Mouse (Mus musculus): ENCODE results near the gene Gm49387. TPM values are rescaled to one million over a fixed set of nuclear protein-coding genes. Genes with fewer than 3 reads are reported as not detected.

The Gm49387 gene
- polyA plus RNA-seq, 1 experiment = not detected

DNA sequence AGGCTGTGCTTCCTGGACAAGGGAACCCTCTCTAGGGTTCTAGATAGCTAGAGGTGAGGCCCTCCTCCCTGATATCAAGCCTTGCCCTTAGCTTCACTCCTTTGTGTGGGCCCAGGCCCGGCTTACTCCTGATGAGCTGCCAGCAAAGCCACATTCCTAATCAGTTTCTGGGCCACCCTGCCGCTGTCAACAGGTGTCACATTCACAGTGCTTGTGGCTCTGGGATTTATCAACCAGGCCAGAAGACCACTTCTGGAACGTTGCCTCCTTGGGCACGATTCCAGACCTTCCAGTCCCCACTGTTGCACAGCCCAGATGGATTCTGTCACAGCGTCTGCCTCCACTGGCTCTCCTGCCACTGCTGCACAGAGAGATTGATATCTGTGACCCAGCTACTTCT, 79.8 kb downstream of the Gm49387 start:
- no peak for TF ChIP-seq GATA1 (IDR thresholded peaks at IDR 0.05; ENCODE audit: low read length)
- no peak for TF ChIP-seq TAL1 (IDR thresholded peaks at IDR 0.05; ENCODE audit: low read length)
- Histone ChIP-seq H3K27me3 (ENCODE audit: control insufficient read depth) (peaks cover 14% of the 10 kb centered on the region), H3K36me3 (ENCODE audit: control insufficient read depth) (no peaks in the 10 kb centered on the region), H3K9me3 (ENCODE audit: control insufficient read depth, low read length) (no peaks in the 10 kb centered on the region), H3K4me1 (ENCODE audit: control insufficient read depth) (no peaks in the 10 kb centered on the region; the same call in 1 of the 2 replicates), H3K4me3 (replicated peaks) (no peak overlapping the region)

DNA sequence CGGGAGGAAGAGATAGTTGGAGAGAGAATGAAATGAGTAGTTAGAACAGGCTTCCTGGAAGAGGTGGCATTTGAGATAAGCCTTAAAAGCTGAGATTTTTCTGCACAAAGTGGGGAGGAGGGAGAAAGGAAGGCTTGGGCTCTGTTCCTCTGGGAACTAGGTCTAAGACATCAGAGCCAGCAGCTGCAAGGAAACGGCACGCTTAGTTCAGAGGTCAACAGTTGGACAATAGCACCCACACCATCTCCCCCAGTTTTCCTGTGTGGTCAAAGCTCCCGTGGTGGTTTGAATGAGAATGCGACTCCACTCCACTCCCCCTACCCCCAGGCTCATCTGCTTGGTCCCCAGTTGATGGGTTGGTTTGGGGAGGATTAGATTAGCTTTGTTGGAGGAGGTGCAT, 81.5 kb downstream of the Gm49387 start:
- H3K4me3 ChIP-seq (replicated peaks) = no peak overlapping the region
- no peaks in the 10 kb centered on the region for H3K9me3 ChIP-seq (ENCODE audit: control insufficient read depth, low read length)
- H3K27me3 ChIP-seq (ENCODE audit: control insufficient read depth) = peaks cover 14% of the 10 kb centered on the region
- H3K4me1 ChIP-seq (ENCODE audit: control insufficient read depth) = no peaks in the 10 kb centered on the region; the same call in 1 of the 2 replicates
- TF ChIP-seq GATA1 (IDR thresholded peaks at IDR 0.05; ENCODE audit: low read length) (no peak), TAL1 (IDR thresholded peaks at IDR 0.05; ENCODE audit: low read length) (no peak)
- no peaks in the 10 kb centered on the region for H3K36me3 ChIP-seq (ENCODE audit: control insufficient read depth)

DNA sequence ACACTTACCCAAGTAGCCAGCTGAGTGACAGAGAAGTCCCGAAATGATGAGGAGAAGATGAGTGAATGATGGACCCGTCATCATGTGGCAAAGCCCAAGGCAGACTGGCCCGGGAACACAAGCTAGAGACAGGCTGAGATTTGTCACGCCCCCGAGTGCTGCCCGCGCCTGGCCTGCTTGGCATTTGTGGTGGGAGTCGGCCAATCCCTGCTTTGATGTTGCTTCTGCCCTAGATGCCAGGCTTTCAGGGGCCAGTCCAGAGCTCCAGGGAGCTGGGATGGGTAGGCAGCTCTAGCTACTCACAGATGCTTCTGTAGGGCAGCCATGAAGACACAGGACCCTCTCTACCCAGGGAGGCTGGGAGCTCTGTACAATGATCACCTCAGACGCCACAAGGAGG, 82.9 kb downstream of the Gm49387 start:
- no peak for TF ChIP-seq TAL1 (IDR thresholded peaks at IDR 0.05; ENCODE audit: low read length)
- no peak for TF ChIP-seq GATA1 (IDR thresholded peaks at IDR 0.05; ENCODE audit: low read length)
- H3K4me1 ChIP-seq (ENCODE audit: control insufficient read depth) = no peaks in the 10 kb centered on the region; the same call in 1 of the 2 replicates
- no peaks in the 10 kb centered on the region for H3K9me3 ChIP-seq (ENCODE audit: control insufficient read depth, low read length)
- peaks cover 14% of the 10 kb centered on the region for H3K27me3 ChIP-seq (ENCODE audit: control insufficient read depth)
- H3K36me3 ChIP-seq (ENCODE audit: control insufficient read depth) = no peaks in the 10 kb centered on the region
- no peak overlapping the region for H3K4me3 ChIP-seq (replicated peaks)

DNA sequence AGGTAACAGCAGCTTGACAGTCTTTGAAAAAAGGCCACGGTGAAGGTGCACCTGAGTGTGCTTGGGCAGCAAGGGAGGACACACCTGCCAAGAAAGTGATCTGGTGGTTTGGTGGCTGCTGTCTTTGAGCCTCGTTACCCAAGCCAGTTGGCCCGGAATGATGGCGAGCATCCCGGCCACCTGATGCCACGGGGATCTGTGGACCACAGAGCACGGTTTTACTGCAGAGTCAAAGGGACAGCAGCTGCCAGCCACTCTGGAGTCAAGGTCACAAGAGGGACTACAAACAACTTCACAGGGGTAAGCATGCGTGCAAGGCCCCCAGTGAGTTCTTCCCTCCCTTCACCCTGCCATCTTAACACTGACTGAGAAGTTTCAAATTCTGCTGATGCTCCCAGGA, 83.4 kb downstream of the Gm49387 start:
- Histone ChIP-seq H3K9me3 (ENCODE audit: control insufficient read depth, low read length) (no peaks in the 10 kb centered on the region), H3K27me3 (ENCODE audit: control insufficient read depth) (peaks cover 14% of the 10 kb centered on the region), H3K36me3 (ENCODE audit: control insufficient read depth) (no peaks in the 10 kb centered on the region), H3K4me1 (ENCODE audit: control insufficient read depth) (no peaks in the 10 kb centered on the region; the same call in 1 of the 2 replicates), H3K4me3 (replicated peaks) (no peak overlapping the region)
- TF ChIP-seq GATA1 (IDR thresholded peaks at IDR 0.05; ENCODE audit: low read length) = no peak
- TF ChIP-seq TAL1 (IDR thresholded peaks at IDR 0.05; ENCODE audit: low read length) = no peak

DNA sequence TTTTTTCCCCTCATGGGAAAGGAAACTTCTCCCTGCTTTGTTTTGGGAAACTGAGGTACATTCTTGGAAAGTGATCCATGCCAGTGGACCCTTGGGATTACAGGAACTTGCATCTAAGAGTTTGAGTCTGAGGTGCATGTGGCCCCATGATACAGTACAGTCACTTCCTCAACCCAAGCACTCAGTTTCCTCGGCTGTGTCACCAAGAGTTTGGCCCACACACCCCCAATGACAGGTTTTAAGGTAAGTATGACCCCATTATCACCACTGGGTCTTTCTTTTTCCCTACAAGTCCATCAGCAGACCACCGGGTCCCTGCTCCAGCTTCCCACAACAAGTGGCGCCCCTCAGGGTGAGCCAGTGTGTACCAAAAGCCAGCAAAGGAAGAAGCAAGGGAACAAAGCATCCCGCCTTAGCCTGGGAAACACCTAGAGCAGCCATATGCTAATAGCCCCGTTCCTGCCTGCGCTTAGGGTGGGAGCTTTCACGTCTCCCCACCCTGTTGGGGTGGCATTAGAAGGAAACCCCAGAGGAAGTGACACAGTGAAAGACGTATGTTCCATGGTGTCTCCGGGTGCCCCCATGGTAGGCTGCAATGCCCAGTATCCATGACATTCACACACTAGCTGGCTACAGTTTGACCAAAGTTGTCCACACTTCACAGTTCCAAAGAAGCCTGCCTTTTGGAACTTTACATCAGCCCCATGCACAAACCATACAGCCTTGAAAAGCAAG, 84.0 kb downstream of the Gm49387 start:
- H3K4me3 ChIP-seq (replicated peaks) = no peak overlapping the region
- H3K36me3 ChIP-seq (ENCODE audit: control insufficient read depth) = no peaks in the 10 kb centered on the region
- H3K9me3 ChIP-seq (ENCODE audit: control insufficient read depth, low read length) = no peaks in the 10 kb centered on the region
- no peak for TF ChIP-seq TAL1 (IDR thresholded peaks at IDR 0.05; ENCODE audit: low read length)
- H3K4me1 ChIP-seq (ENCODE audit: control insufficient read depth) = no peaks in the 10 kb centered on the region; the same call in 1 of the 2 replicates
- H3K27me3 ChIP-seq (ENCODE audit: control insufficient read depth) = peaks cover 14% of the 10 kb centered on the region

DNA sequence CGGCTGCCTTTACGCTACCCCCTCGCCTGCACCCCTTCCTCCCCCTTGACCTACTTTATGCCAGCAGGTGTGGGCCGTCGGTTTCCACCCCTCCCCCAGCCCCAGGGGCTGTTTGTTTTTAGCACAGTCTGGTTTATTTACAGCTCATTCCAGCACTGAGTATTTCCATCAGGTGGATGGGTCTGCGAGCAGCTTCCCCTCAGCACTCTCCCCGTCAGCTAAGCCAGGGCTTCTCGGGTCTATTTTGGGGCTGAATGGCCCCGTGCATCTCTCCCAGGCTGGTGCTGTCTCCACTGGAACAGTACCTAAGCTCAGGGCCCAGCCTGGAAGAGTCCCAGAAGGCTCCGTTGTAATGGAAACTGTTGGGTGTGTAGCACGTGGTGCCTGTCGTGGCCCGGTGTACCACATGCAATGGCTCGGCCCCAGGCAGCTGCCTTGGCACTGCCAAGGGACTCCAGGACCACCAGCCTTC, 84.7 kb downstream of the Gm49387 start:
- no peaks in the 10 kb centered on the region for H3K36me3 ChIP-seq (ENCODE audit: control insufficient read depth)
- H3K4me3 ChIP-seq (replicated peaks) = no peak overlapping the region
- no peaks in the 10 kb centered on the region for H3K9me3 ChIP-seq (ENCODE audit: control insufficient read depth, low read length)
- no peak for TF ChIP-seq TAL1 (IDR thresholded peaks at IDR 0.05; ENCODE audit: low read length)
- TF ChIP-seq GATA1 (IDR thresholded peaks at IDR 0.05; ENCODE audit: low read length) = no peak
- no peaks in the 10 kb centered on the region; the same call in 1 of the 2 replicates for H3K4me1 ChIP-seq (ENCODE audit: control insufficient read depth)
- H3K27me3 ChIP-seq (ENCODE audit: control insufficient read depth) = peaks cover 14% of the 10 kb centered on the region

DNA sequence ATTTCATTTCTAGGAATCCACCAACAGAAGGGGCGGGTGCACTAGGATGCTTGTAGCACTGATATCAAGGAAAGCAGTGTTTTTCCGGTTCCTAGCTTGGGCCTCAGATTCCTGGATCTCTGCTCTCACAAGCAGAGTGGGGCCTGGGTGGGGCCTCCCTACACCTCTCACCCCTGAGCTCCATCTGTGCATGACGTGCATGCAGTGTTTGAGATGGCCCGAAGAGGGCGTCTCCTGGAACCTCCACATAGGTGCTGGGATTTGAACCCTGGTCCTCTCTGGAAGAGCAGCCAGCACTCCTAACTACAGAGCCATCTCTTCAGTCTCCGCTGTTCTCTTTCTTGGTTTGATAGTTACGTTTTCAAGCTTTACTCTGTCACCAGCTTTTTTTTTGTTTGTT, 85.7 kb downstream of the Gm49387 start:
- Histone ChIP-seq H3K9me3 (ENCODE audit: control insufficient read depth, low read length) (no peaks in the 10 kb centered on the region), H3K4me3 (replicated peaks) (no peak overlapping the region), H3K4me1 (ENCODE audit: control insufficient read depth) (no peaks in the 10 kb centered on the region), H3K27me3 (ENCODE audit: control insufficient read depth) (peaks cover 14% of the 10 kb centered on the region), H3K36me3 (ENCODE audit: control insufficient read depth) (no peaks in the 10 kb centered on the region)
- TF ChIP-seq GATA1 (IDR thresholded peaks at IDR 0.05; ENCODE audit: low read length) (no peak), TAL1 (IDR thresholded peaks at IDR 0.05; ENCODE audit: low read length) (no peak)

DNA sequence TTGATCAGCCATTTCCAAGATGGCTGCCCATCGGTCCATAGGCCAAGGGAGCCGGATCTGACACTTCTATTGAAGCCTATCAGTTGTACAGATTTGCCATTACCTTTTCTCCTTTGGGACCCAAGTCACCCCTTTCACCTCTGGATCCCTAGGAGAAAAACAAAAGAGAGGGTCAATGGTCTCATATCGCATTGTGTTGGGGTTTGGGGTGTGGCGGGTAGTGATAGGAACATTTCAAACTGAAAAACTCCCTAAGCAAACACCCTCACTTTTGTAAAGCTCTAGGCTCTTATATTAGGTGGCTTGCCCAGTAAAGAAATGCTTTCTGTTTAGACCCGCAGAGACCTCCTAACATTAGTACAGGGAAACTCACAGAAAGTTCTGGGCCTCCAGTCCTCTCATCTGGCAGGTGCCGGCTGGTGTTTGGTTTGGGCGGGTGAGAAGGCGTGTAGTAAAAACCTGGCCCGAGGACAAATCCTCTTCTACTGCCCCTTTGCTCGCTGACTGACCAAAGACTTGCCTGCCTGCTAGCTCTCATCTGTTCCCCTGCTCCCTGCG, 96.7 kb downstream of the Gm49387 start:
- Histone ChIP-seq H3K27me3 (ENCODE audit: control insufficient read depth) (peaks cover 2% of the 10 kb centered on the region; the same call in 1 of the 2 replicates), H3K4me3 (replicated peaks) (no peak overlapping the region), H3K36me3 (ENCODE audit: control insufficient read depth) (no peaks in the 10 kb centered on the region), H3K4me1 (ENCODE audit: control insufficient read depth) (peaks cover 2% of the 10 kb centered on the region; the same call in 1 of the 2 replicates), H3K9me3 (ENCODE audit: control insufficient read depth, low read length) (no peaks in the 10 kb centered on the region; the same call in 1 of the 2 replicates)
- no peak for TF ChIP-seq TAL1 (IDR thresholded peaks at IDR 0.05; ENCODE audit: low read length)

DNA sequence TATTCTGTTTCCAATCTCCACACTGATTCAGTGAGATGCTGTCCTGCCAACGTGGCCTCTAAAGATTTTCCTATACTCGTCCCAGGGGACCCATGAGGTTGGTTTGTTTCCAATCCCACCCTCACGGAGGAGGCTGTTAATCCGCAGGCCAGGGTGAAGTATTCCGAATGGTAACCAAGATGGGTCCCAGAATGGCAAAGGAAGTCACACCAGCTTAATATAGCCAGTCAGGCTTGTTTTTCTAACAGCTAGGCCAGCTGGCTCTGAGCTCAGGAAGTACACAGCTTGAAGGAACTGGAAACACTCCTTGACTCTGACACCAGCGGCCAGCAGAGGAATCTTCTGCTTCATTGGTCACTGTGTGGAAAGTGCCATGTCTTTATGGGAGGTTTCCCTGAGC, 103.4 kb downstream of the Gm49387 start:
- H3K4me3 ChIP-seq (replicated peaks) = no peak overlapping the region
- H3K4me1 ChIP-seq (ENCODE audit: control insufficient read depth) = no peaks in the 10 kb centered on the region
- no peak for TF ChIP-seq TAL1 (IDR thresholded peaks at IDR 0.05; ENCODE audit: low read length)
- TF ChIP-seq GATA1 (IDR thresholded peaks at IDR 0.05; ENCODE audit: low read length) = no peak
- H3K27me3 ChIP-seq (ENCODE audit: control insufficient read depth) = 0 out of 2 replicates have a peak, but pooled peaks cover 2% of the 10 kb centered on the region
- no peaks in the 10 kb centered on the region for H3K9me3 ChIP-seq (ENCODE audit: control insufficient read depth, low read length)
- H3K36me3 ChIP-seq (ENCODE audit: control insufficient read depth) = no peaks in the 10 kb centered on the region

Data from erythroblast, embryonic 14.5 days (primary cell).